Mouse (Mus musculus): ENCODE measurements around the gene B3gnt8. TPM values are rescaled to one million over a fixed set of nuclear protein-coding genes. Genes with fewer than 3 reads are reported as not detected.
A peak's percentile ranks its signal among the peaks of the same experiment; 100 is the strongest.

The B3gnt8 gene
- polyA plus RNA-seq, 2 experiments from 2014 or later = 0.27 to 0.81 TPM

DNA sequence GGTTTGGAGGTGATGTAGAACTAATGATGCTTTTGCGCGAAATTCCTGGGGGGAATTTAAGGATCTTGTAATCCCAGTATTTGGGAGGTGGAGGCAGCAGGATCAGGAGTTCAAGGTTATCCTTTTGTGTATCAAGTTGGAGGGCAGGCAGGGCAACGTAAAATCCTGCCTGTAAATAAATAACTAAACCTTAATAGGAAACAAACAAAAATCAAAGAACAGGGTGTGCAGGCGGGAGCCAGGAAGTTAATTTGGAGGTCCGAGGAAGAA lies 6.8 kb upstream of the B3gnt8 start:
- ATAC-seq = no peak

DNA sequence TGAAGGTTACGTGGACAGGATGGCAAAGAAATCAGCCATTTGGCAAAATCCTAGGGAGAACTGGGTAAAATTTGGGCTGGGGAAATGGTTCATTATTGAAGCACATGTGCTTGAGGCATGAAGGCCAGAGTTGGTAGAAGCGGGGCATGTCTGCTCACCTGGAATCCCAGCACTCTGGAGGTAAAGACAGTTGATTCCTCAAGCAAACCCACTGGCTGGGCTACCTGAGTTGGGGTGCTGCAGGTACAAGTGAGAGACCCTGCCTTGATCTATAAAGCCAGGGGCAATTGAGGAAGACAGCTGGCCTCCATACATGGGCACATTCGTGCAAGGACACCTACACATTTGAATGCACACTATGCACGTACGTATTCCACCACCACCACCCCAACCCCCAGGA lies 6.4 kb upstream of the B3gnt8 start:
- ATAC-seq = no peak

DNA sequence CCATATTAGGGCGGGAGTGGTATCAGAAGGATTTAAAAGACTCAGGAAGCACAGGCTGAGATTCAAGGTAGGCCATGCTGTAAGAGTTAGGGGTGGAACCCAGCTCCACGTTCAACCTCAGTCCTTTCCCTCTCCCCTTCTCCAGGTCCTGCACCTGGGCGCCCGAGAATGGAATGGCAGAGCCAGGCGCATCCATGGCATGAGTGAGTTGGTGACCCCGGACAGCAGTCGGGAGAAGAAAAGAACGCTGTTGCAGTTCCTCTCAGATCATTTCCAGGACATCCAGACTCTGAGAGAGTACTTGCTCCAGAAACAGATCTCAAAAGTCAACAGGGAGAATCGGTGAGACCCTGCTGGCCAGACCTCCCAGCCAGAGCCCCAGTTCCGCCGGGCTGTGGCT lies 5.7 kb upstream of the B3gnt8 start:
- no peak for ATAC-seq

DNA sequence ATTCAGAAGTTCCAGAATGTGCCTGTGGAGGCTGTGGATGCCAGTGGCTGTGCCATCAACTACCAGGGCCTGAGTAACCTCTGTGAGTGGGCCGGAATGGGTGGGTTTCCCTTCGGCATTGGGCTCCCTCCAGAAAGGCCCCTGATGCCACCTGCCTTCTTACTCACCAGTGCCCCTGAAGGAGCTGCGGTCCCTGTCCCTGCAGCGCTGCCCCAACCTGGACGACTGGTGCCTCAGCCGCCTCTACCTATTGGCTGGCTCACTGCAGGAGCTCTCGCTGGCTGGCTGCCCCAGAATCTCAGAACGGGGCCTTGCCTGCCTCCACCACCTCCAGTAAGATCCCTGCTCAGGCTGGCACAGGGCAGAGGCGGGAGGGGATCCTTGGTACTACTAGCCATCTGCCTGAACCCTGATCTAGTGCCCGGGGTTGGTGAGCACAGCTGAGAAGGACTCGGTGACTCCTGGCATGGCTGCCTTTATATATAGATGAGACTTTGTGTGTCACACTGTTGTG lies 2.5 kb upstream of the B3gnt8 start:
- no peak for ATAC-seq

DNA sequence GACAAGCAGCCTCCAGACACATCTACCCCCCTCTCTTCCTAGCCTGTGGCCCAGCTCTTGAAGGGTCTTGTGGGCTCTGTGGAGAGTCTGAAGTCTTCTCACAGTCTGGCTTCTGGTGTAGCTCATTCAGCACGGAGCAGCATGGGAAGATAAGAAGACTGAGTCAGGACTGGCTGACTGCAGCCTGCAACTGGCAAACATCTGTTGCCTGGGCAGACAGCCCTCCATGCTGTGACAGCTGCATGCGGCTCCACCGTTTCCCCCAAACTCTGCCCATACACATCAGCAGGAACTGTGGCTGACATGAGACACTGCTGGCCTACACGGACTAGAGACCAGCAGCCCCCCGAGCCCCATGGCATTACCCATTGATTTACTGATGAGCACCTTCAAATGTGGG lies 1.6 kb upstream of the B3gnt8 start:
- ATAC-seq = no peak

DNA sequence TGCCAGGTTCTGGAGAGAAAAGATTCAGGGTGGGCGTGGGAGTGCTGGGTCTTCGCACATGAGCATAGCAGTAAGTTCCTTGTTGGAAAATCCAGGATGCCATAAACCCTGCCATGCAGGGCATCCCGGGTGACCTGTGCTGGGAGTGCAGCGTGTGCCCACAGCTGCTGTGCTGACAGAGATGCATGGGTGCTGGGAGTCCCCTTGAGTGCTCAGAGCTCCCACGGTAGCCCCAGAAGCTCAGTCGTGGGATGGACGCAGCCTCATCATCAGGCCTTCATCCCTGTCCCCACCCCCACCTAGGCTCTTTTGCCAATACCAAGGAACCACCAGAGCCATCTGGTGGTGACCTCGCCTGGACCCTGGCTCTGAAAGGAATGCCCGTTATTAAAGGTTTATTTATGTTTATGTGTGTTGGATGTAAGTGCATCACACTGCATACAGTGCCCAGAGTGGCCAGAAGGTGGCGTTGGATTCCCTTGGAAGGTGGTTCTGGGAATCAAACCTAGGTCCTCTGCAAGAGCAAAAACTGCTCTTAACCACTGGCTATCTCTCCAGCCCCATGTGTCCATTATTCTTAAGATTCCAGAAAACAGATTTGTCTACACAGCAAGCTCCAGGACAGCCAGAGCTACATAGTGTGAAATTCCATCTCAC lies 732 bp upstream of the B3gnt8 start:
- ATAC-seq = no peak

DNA sequence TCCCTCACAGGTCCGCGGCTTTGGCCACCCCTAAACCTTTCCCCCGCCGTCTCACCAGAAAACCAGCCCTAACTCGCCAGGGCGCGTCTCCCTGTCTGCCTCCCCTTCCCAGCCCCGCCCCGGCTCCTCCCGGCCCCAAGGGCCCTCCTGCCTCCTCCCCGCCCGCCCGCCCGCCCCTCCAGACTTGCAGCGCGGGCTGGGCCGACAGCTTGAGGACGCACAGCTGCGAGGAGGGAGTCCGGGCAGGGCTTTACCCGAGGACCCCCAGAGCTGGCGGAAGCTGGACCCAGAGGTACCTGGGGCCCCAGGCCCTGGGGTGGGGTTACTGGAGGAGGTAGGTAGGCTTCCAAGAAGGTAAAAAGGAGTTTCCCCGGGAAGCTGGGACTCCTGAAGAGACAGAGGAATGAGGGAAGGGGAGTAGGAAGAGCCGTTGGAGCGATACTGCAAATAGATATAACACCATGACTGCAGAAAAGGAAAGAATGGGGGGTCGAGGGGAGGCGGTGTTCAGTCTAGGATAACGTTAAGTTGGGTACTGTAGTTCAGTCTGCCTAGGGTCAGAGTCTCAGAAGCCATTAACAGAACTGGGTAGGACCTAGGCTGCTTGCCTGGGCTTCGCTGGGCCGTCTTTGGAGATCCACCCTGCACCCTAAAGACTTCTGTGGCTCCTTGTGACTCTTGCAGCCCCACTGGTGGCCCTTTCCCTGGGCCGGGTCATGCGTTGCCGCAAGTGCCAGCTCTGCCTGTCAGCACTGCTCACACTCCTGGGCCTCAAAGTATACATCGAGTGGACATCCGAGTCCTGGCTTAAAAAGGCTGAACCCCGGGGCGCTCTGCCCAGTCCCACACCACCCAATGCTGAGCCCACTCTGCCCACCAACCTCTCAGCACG lies 1.2 kb downstream of the B3gnt8 start:
- no peak for ATAC-seq

DNA sequence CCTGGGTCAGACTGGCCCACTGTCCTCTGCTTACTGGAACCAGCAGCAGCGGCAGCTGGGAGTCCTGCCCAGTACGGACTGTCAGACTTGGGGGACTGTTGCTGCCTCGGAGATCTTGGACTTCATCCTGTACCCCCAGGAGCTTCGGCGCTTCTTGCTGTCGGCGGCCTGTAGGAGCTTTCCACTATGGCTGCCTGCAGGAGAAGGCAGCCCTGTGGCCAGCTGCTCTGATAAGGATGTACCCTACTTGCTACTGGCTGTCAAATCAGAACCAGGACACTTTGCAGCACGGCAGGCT lies 1.8 kb downstream of the B3gnt8 start:
- no peak for ATAC-seq

DNA sequence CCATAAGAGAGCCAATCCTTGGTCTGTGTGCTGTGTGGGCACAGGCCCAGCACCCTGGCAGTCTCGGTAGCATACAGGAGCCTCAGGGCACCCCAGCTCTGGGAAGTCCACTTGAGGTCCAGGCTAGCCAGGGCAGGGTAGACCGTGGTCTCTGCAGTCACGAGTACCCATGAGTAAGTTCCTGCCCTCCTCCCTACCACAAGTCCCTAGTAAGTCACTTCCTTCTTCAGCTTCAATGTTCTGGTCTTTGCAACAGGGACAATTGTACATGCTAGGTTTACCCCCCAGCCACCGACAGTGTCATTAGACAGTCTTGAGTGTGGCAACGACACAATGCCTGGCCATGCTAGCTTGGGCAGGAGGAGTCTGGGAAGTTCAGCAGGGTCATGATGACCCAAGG lies 6.2 kb downstream of the B3gnt8 start:
- no peak for ATAC-seq

DNA sequence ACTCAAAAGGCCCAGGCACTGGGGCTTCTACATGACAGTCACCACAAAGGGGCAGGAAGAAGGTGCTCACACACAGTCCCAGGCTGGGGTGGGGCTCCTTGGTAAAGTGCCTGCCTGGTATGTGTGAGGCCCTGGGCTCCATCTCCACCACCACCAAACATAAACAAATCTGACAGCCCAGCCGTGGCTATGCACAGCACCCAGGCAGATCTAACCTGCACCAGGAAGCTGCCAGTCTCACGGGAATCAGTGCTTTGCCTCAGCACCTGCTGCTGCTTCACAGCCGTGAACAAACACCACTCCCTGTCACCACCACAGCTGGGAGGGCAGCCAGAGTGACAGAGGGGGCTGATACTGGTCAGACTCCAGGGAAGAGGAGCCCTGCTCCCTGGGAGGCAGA lies 9.9 kb downstream of the B3gnt8 start:
- ATAC-seq = no peak

DNA sequence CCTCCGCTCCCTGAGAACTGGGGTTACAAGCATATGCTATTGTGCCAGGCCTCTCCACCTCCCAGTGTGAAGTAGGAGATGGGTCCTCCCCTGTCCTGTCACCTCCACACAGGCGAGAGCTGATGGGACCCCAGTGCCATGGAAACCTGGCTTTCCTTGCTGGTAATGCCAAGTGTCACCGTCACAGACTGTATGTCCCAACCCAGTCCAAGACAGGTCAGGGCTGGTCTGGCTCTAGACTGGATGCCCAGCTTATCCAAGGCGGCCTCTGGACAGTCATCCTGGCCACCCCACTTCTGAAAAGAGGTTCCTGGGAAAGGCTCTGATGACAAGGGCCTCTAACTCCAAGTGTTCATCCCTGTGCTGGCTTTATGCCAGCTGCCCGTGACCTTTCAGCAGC lies 10.6 kb downstream of the B3gnt8 start:
- ATAC-seq = no peak

DNA sequence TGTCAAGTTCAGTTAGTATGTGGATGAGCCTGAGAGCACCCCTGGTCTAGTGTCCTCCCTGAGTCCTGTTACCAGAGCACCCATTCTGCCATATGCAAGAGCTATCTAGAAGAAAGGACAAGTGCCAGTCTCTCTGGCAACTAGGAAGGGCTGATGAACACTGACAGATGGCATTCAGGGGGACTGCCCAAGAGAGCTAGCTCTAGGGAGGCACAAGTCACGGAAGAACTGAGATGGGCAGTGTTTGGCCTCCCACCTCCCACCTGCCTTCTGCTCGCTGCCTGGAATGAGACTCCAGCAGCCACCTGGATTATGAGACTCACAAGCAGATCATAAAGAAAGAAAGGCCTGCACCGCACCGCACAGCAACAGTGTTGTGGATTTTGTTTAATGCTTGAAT lies 13.3 kb downstream of the B3gnt8 start:
- no peak for ATAC-seq

DNA sequence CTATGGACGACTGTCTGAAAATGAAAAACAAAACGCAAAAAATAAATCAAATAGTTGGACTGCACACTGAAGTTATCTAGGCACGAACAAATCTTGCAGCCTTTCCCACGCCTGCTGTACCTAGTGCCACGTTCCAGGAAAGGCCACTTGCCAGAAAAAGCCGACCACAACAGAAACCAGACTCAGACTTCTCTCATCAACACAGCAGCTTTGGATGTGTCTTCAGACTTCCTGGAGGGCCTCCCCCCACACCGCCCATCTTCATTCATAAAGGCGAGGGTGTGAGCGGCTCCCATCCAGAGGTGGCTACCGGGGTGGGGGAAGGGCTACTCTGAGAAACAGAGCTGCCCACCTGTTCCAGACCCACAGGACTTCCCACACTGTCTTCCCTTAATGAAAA lies 17.7 kb downstream of the B3gnt8 start:
- ATAC-seq = peak; percentile 60

DNA sequence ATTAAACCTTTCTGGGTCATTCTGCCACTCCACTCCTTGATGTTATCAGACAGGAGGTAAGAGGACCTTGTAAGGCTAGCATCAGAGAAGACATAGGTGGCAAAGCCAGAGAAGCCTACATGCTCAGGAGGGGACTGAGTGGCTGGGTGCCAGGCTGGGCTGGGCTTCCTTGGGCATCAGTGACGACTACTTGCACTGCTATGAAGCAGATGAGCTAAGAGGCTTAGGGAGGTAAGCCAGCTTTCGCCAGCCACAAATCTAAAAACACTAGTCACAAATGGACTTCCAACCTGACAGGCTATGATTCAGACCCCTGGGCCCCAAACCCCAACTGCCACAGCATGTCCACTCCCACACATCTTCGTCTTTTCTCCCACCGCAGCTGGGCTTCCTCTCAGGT lies 18.2 kb downstream of the B3gnt8 start:
- ATAC-seq = no peak

DNA sequence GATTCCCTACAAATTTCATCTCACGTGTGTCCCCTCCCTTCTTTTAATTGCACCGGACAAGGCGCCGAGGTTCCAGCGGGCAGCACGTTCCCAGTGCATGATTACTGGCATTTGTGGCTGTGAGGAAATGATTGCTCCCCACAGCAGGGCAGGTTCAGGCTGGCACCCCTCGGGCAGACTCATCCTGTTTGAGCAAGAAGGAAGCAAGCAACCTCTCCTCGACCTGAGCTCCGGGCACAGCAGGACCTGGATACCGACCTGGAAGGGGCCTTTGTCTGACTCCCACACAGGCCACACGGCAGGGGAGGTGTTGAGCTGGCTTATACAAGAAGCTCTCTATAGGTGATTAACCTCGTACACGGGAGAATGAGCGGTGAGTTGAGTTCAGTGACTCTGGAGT lies 18.6 kb downstream of the B3gnt8 start:
- ATAC-seq = no peak

DNA sequence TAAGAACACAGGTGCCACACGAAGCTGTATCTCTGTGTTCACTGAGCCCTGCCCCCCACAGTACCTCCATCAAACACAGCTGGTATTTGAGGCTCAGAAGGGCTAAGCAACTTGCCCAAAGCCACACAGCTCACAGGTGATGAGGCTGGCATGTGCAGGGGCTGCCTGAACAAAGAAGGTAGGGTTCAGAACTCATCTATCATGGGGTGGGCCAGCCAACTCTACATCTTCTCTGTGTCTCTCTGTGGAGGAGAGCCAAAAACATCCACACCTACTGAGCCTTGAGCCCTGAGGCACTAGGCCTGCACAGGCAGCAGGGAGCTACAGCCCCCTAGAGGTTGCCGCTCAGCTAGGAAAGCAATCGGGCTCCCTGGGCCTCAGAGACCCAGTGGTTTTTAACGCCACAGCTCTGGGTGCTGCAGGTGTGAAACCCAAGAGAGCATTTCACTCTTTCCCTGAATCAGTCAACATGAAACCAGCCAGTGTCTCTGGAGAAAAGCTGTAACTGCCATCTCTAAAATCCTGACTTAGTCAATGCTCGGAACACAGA lies 21.2 kb downstream of the B3gnt8 start:
- ATAC-seq = peak; percentile 53

DNA sequence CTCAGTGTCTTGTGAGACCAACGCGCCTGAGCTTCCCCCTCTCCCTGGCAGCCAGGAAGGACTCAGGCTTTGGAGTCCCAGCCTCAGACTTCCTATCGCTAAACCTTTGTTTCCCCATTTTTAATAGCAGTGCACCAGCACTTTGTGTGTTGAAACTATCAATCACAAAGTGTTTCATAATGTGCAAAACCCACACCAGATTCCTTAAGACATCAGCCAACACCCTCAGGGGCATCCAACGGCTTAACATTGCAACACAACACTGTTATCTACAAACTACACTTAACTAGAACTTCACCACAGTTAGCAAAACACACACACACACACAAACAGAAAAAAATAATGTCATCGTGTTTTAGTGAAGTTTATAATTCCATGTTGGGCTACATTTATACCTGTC lies 23.4 kb downstream of the B3gnt8 start:
- ATAC-seq = no peak

DNA sequence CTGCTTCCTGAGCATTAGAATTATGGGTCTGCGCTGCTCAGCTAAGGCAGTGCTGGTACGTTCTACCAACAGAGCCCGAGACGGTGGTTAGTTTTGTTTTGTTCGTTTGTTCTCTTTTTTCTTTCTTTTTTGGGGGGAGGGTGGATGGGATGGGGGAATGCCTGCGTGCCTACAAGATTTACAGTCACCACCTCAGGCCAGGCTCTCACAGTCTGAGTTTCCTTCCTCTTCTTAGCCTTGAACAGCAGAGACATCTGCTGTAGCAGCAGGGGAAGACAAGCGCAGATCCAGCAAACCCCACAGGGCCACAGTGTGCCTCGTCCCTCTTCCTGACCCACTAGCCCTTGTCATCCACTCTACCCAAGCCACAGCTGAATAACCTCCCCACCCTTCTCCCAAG lies 24.8 kb downstream of the B3gnt8 start:
- ATAC-seq = no peak

DNA sequence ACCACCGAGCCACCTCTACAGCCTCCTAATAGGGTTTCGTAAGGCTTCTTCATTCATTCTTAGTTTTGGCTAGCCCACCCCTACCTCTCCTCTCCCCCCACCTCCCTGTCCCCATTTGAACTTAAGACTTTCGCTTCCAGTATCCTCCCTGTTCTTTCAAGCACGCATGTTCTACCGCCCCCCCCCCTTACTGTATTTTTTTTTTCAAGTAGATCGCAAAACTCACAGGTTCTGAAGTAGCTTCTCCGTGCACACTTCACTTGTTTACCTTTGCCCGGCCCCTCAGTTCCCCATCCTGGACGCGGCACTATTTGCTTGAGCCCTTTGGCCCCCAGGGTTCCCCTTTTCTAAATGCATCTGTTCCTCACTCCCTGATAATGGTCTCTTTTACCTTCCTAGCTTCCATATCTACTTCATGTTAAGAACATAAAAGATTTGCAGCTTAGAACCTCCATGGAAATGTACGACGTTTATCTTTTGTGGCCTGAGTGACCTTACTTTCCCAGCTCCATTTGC lies 25.8 kb downstream of the B3gnt8 start:
- no peak for ATAC-seq

DNA sequence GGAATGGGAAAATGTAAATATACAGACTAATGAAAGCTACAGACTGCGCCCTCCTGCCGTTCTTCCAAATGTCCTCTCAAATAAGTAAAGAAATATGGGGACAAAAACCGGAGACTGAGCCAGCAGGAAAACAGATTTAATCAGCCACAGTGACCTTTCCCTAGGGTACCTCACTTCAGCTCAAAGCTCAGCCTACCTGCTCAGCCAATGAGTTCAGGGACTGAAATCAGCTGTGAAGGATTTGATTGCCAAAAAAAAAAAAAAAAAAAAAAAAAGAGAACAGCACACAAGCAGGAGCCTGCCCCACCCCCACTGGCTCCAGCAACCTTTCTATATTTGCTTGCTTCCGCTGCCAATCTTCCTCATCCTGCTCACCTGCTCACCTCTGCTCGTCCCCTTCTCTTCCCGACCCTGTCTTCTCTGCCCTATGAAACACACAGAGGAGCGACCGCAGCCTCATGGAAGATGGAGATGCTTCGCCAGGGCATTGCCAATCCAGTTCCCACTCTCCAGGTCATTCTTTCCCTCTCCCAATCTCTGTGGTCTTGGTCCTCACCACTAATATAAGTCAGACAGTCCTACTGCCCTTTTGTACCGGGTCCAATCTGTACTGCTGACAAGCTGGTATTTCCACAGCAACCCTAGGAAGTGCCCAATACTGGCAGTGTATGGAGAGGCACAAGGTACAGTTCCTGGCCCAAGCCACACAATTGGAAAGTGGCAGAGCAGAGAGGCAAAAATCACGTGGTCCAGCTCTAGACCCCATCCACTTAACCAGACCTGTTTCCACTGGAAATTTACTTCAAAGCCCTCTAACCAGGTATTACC lies 29.4 kb downstream of the B3gnt8 start:
- no peak for ATAC-seq

DNA sequence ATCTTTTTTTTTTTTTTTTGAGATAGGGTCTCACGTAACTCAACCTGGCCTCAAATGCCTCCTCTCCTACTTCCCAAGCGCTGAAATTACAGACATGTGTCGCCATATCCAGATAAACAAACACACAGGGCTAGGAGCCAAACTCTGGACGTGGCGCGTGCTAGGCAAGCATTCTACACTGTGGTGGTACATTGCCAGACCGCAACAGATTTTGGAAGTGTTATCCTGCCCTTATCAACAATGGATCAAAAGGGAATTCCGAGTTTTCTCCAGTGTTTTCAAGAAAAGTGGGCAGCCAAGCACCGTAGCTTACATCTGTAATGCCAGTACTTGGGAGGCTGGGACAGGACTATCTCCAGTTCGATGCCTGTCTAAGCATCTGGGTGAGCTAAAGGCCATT lies 31.3 kb downstream of the B3gnt8 start:
- no peak for ATAC-seq

DNA sequence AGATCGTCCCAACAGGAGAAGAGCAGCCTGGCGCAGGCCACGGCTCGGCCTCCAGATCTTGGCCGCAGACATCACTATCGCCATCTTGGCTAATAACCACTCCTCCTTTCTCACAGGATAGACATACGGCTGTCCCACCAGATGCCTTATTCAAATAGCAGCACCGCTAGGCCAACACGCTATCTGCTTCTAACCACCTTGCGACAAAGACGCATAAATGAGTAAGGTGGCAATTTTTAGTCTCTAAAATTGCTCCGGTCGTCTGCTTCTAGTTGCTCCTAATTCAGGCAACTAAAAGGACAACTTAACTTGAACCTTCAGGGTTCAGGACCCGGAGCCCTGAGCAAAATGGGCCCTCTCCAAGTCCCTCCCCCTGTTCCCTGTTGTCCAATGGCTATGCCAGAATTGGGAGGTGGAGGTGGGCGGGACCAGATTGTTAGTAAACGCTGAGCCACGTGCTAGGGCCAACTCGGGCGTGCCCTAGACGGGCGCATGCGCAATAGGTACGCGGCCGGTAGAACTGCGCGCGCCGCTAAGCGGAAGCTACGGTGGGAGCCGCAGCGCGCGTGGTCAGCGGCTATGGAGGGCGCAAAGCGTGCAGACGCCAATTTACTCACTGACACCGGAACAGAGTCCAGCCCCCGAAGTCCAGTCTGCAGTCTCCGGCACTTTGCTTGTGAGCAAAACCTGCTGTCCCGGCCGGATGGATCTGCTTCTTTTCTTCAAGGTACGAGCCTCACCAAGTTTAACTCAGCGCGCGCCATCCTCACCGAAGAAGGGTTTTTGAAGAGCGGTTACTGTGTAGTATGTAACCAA lies 32.4 kb downstream of the B3gnt8 start, which contains the start of the genes Bckdha and Exosc5:
Bckdha (minus strand) TSS at position 325 of the 816 bp plus-strand sequence.
Exosc5 (plus strand) TSS at position 508 of the 816 bp plus-strand sequence.
- peak; percentile 99 for ATAC-seq

Data from CD4-positive, CD25-positive, alpha-beta regulatory T cell, adult 4 months (primary cell).